Mouse (Mus musculus): Measurements from ENCODE around the gene Tnks1bp1. TPM values are rescaled to one million over a fixed set of nuclear protein-coding genes. Genes with fewer than 3 reads are reported as not detected.
A peak's percentile ranks its signal among the peaks of the same experiment; 100 is the strongest.

Gene Tnks1bp1
- polyA plus RNA-seq, 1 experiment from 2014 or later, result 68.0 TPM

- WGBS, result 66% methylated on average over 7 of the region's 7 CpGs
- H3K4me3 ChIP-seq (replicated peaks), result no peak overlapping the region
- H3K9ac ChIP-seq, result no peak overlapping the region
- peaks cover 76% of the 10 kb centered on the region for H3K36me3 ChIP-seq
- no peaks in the 10 kb centered on the region for H3K9me3 ChIP-seq (replicated peaks)
- H3K27me3 ChIP-seq, result no peaks in the 10 kb centered on the region
- no peak overlapping the region for H3K4me2 ChIP-seq (replicated peaks)
- H3K4me1 ChIP-seq, result peaks cover 17% of the 10 kb centered on the region
- H3K27ac ChIP-seq (replicated peaks), result no peak overlapping the region
- ATAC-seq (ENCODE audit: insufficient number of reproducible peaks, low FRiP score, low TSS enrichment, low read depth), result no peak
Measured at GRCm38 (mm10) chr2:85043623-85044022, 4.2 kb upstream of the Tnks1bp1 start.

GRCm38 (mm10) chr2:85046222-85046621, 1.6 kb upstream of the Tnks1bp1 start:
- H3K27me3 ChIP-seq, result no peaks in the 10 kb centered on the region
- H3K9ac ChIP-seq, result no peak overlapping the region; the same call in 1 of the 2 replicates
- no peak overlapping the region for H3K4me2 ChIP-seq (replicated peaks)
- peaks cover 56% of the 10 kb centered on the region for H3K36me3 ChIP-seq
- ATAC-seq (ENCODE audit: insufficient number of reproducible peaks, low FRiP score, low TSS enrichment, low read depth), result no peak
- no peak overlapping the region for H3K4me3 ChIP-seq (replicated peaks)
- 77% methylated on average over 8 of the region's 8 CpGs for WGBS
- H3K9me3 ChIP-seq (replicated peaks), result no peaks in the 10 kb centered on the region
- peaks cover 40% of the 10 kb centered on the region for H3K4me1 ChIP-seq
- peak overlapping the region; percentile 99 for H3K27ac ChIP-seq (replicated peaks)

- no peaks in the 10 kb centered on the region for H3K27me3 ChIP-seq
- H3K9ac ChIP-seq, result peak overlapping the region; percentile 19; the same call in 1 of the 2 replicates
- no peak for ATAC-seq (ENCODE audit: insufficient number of reproducible peaks, low FRiP score, low TSS enrichment, low read depth)
- H3K27ac ChIP-seq (replicated peaks), result peak overlapping the region; percentile 99
- peak overlapping the region; percentile 69 for H3K4me2 ChIP-seq (replicated peaks)
- H3K9me3 ChIP-seq (replicated peaks), result no peaks in the 10 kb centered on the region
- WGBS, result 41% methylated on average over 10 of the region's 10 CpGs
- peak overlapping the region; percentile 73 for H3K4me3 ChIP-seq (replicated peaks)
- H3K4me1 ChIP-seq, result peaks cover 48% of the 10 kb centered on the region
- peaks cover 53% of the 10 kb centered on the region for H3K36me3 ChIP-seq
Measured at GRCm38 (mm10) chr2:85047081-85047480, 741 bp upstream of the Tnks1bp1 start.

- Histone ChIP-seq H3K36me3 (peaks cover 49% of the 10 kb centered on the region), H3K9me3 (replicated peaks) (no peaks in the 10 kb centered on the region), H3K27ac (replicated peaks) (peak overlapping the region; percentile 99), H3K9ac (peak overlapping the region; percentile 66), H3K4me1 (peaks cover 60% of the 10 kb centered on the region), H3K4me2 (replicated peaks) (peak overlapping the region; percentile 69), H3K4me3 (replicated peaks) (peak overlapping the region; percentile 73), H3K27me3 (no peaks in the 10 kb centered on the region)
- peak; percentile 84 for ATAC-seq (ENCODE audit: insufficient number of reproducible peaks, low FRiP score, low TSS enrichment, low read depth)
- WGBS, result under 1% methylated on average over 28 of the region's 44 CpGs
Measured at GRCm38 (mm10) chr2:85048168-85048751, 438 bp downstream of the Tnks1bp1 start.

- H3K36me3 ChIP-seq, result peaks cover 49% of the 10 kb centered on the region
- peak overlapping the region; percentile 69 for H3K4me2 ChIP-seq (replicated peaks)
- no peak for ATAC-seq (ENCODE audit: insufficient number of reproducible peaks, low FRiP score, low TSS enrichment, low read depth)
- H3K4me1 ChIP-seq, result peaks cover 64% of the 10 kb centered on the region
- WGBS, result 33% methylated on average over 4 of the region's 4 CpGs
- no peak overlapping the region for H3K9ac ChIP-seq
- no peaks in the 10 kb centered on the region for H3K27me3 ChIP-seq
- no peaks in the 10 kb centered on the region for H3K9me3 ChIP-seq (replicated peaks)
- peak overlapping the region; percentile 99 for H3K27ac ChIP-seq (replicated peaks)
- peak overlapping the region; percentile 73 for H3K4me3 ChIP-seq (replicated peaks)
Measured at GRCm38 (mm10) chr2:85049277-85049676, 1.5 kb downstream of the Tnks1bp1 start.

- Histone ChIP-seq H3K27me3 (no peaks in the 10 kb centered on the region), H3K4me1 (peaks cover 64% of the 10 kb centered on the region), H3K9me3 (replicated peaks) (no peaks in the 10 kb centered on the region), H3K4me2 (replicated peaks) (peak overlapping the region; percentile 69), H3K9ac (peak overlapping the region; percentile 40; the same call in 1 of the 2 replicates), H3K27ac (replicated peaks) (peak overlapping the region; percentile 99), H3K36me3 (peaks cover 50% of the 10 kb centered on the region), H3K4me3 (replicated peaks) (peak overlapping the region; percentile 73)
- ATAC-seq (ENCODE audit: insufficient number of reproducible peaks, low FRiP score, low TSS enrichment, low read depth), result peak; percentile 56
- WGBS, result 2% methylated on average over 10 of the region's 10 CpGs
Measured at GRCm38 (mm10) chr2:85050001-85050634, 2.3 kb downstream of the Tnks1bp1 start.

- Histone ChIP-seq H3K4me3 (replicated peaks) (peak overlapping the region; percentile 73), H3K36me3 (peaks cover 50% of the 10 kb centered on the region), H3K9ac (peak overlapping the region; percentile 40; the same call in 1 of the 2 replicates), H3K9me3 (replicated peaks) (no peaks in the 10 kb centered on the region), H3K27ac (replicated peaks) (peak overlapping the region; percentile 99), H3K4me1 (peaks cover 64% of the 10 kb centered on the region), H3K4me2 (replicated peaks) (peak overlapping the region; percentile 69), H3K27me3 (no peaks in the 10 kb centered on the region)
- no peak for ATAC-seq (ENCODE audit: insufficient number of reproducible peaks, low FRiP score, low TSS enrichment, low read depth)
- 24% methylated on average over 9 of the region's 9 CpGs for WGBS
Measured at GRCm38 (mm10) chr2:85050746-85051145, 2.9 kb downstream of the Tnks1bp1 start.

- H3K4me2 ChIP-seq (replicated peaks), result no peak overlapping the region; the same call in 1 of the 2 replicates
- no peak for ATAC-seq (ENCODE audit: insufficient number of reproducible peaks, low FRiP score, low TSS enrichment, low read depth)
Measured at GRCm38 (mm10) chr2:85053192-85053816, 5.5 kb downstream of the Tnks1bp1 start.

GRCm38 (mm10) chr2:85056711-85057110, 8.9 kb downstream of the Tnks1bp1 start:
- no peak overlapping the region for H3K4me2 ChIP-seq (replicated peaks)
- no peaks in the 10 kb centered on the region for H3K9me3 ChIP-seq (replicated peaks)
- H3K9ac ChIP-seq, result no peak overlapping the region
- H3K4me1 ChIP-seq, result peaks cover 45% of the 10 kb centered on the region
- H3K27me3 ChIP-seq, result no peaks in the 10 kb centered on the region
- 54% methylated on average over 5 of the region's 5 CpGs for WGBS
- no peak overlapping the region for H3K27ac ChIP-seq (replicated peaks)
- no peak overlapping the region for H3K4me3 ChIP-seq (replicated peaks)
- H3K36me3 ChIP-seq, result peaks cover 79% of the 10 kb centered on the region
- ATAC-seq (ENCODE audit: insufficient number of reproducible peaks, low FRiP score, low TSS enrichment, low read depth), result no peak

More at GRCm38 (mm10) chr2:85053192-85053816, 5.5 kb downstream of the Tnks1bp1 start:
- Histone ChIP-seq H3K9me3 (replicated peaks) (no peaks in the 10 kb centered on the region), H3K27me3 (no peaks in the 10 kb centered on the region), H3K4me3 (replicated peaks) (no peak overlapping the region), H3K4me1 (peaks cover 51% of the 10 kb centered on the region), H3K9ac (no peak overlapping the region), H3K27ac (replicated peaks) (no peak overlapping the region), H3K36me3 (peaks cover 61% of the 10 kb centered on the region)
- 74% methylated on average over 5 of the region's 5 CpGs for WGBS

GRCm38 (mm10) chr2:85059677-85060076, 11.9 kb downstream of the Tnks1bp1 start:
- H3K4me1 ChIP-seq, result peaks cover 25% of the 10 kb centered on the region
- WGBS, result 86% methylated on average over 6 of the region's 6 CpGs
- H3K36me3 ChIP-seq, result peaks cover 83% of the 10 kb centered on the region
- H3K4me2 ChIP-seq (replicated peaks), result 0 out of 2 replicates have a peak overlapping the region, but pooled peaks have one; percentile 52
- no peak for ATAC-seq (ENCODE audit: insufficient number of reproducible peaks, low FRiP score, low TSS enrichment, low read depth)
- no peaks in the 10 kb centered on the region for H3K27me3 ChIP-seq
- no peaks in the 10 kb centered on the region for H3K9me3 ChIP-seq (replicated peaks)
- H3K4me3 ChIP-seq (replicated peaks), result no peak overlapping the region
- peak overlapping the region; percentile 79 for H3K27ac ChIP-seq (replicated peaks)
- H3K9ac ChIP-seq, result no peak overlapping the region

- Histone ChIP-seq H3K9me3 (replicated peaks) (no peaks in the 10 kb centered on the region), H3K27ac (replicated peaks) (peak overlapping the region; percentile 79), H3K36me3 (peaks cover 76% of the 10 kb centered on the region), H3K9ac (0 out of 2 replicates have a peak overlapping the region, but pooled peaks have one; percentile 15), H3K4me2 (replicated peaks) (peak overlapping the region; percentile 52), H3K27me3 (no peaks in the 10 kb centered on the region), H3K4me3 (replicated peaks) (peak overlapping the region; percentile 43), H3K4me1 (peaks cover 31% of the 10 kb centered on the region)
- WGBS, result 4% methylated on average over 11 of the region's 11 CpGs
- peak; percentile 77 for ATAC-seq (ENCODE audit: insufficient number of reproducible peaks, low FRiP score, low TSS enrichment, low read depth)
Measured at GRCm38 (mm10) chr2:85060591-85061060, 12.8 kb downstream of the Tnks1bp1 start.
